Mouse (Mus musculus): ENCODE data around the gene Rest. TPM values are rescaled to one million over a fixed set of nuclear protein-coding genes. Genes with fewer than 3 reads are reported as not detected.

Rest gene
- polyA plus RNA-seq, 1 experiment from 2014 or later = 57.2 TPM

GRCm38 (mm10) chr5:77289686-77290085 lies 24.4 kb downstream of the Rest start:
- Histone ChIP-seq H3K9me3 (no peaks in the 10 kb centered on the region), H3K4me2 (replicated peaks) (no peak overlapping the region), H3K4me3 (no peak overlapping the region), H3K36me3 (peaks cover 89% of the 10 kb centered on the region), H3K27ac (no peak overlapping the region), H3K9ac (no peak overlapping the region), H3K4me1 (no peaks in the 10 kb centered on the region), H3K27me3 (no peaks in the 10 kb centered on the region)
- ATAC-seq (ENCODE audit: low FRiP score, low read depth) = no peak
- WGBS = 57% methylated on average over 8 of the region's 8 CpGs

GRCm38 (mm10) chr5:77290606-77291005 lies 25.3 kb downstream of the Rest start:
- Histone ChIP-seq H3K4me3 (no peak overlapping the region), H3K9ac (no peak overlapping the region), H3K36me3 (peaks cover 90% of the 10 kb centered on the region), H3K4me1 (no peaks in the 10 kb centered on the region), H3K9me3 (no peaks in the 10 kb centered on the region), H3K27me3 (no peaks in the 10 kb centered on the region), H3K4me2 (replicated peaks) (no peak overlapping the region), H3K27ac (no peak overlapping the region)
- no peak for ATAC-seq (ENCODE audit: low FRiP score, low read depth)
- 95% methylated on average over 2 of the region's 2 CpGs for WGBS

DNA sequence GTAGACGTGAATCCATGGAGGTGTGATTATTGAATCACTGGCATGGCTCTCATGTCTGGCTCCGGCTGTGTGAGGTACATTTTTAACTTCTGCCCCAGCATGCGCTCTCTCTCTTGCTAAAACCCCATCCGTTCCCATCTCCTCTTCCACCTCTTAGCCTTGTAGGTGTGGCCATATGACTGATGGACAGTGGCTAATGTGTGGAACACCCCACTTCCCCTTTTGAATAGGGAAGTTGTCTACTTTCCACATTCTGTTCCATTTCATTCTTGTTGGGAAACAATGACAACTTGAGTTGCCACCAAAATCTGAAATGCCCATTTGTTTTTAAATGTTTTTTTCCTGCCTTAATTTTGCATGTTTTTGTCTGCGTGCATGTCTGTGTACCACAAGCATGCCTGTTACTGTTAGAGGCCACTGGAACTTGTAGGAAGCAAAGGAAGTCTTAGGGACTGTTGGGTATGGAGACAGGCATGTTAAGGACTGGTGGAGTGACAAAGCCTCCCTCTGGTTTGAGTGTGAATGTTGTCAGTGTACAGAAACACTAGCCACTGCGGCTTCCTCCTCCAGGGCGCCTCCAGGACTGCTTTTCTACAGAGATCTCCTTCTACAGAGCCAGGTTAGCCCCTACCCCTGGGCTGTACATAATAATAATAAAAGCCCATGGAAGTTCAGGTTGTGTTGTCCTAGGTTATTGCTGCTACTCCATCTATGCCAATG lies 27.7 kb downstream of the Rest start:
- Histone ChIP-seq H3K4me1 (no peaks in the 10 kb centered on the region), H3K27me3 (no peaks in the 10 kb centered on the region), H3K4me3 (no peak overlapping the region), H3K27ac (no peak overlapping the region), H3K4me2 (replicated peaks) (no peak overlapping the region), H3K36me3 (peaks cover 91% of the 10 kb centered on the region), H3K9ac (no peak overlapping the region), H3K9me3 (no peaks in the 10 kb centered on the region)
- 90% methylated on average over 7 of the region's 7 CpGs for WGBS
- ATAC-seq (ENCODE audit: low FRiP score, low read depth) = no peak

DNA sequence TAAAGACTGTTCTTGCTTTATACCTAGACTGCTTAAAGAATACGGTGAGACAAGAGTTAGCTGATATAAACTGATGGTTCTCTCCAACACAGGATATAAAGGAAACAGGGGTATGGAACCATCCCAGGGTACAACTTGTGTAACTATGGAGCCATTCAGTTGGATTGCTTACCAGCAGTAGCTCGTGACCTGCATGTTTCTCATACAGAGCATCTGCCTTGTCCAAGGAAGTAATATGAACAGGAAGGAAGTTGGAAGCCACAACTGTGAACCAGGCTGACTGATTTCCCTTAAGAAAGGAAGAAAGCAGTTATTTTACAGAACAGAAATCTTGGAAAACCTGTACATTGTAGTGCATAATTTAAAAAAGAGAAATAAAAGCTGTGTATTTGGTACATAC lies 34.2 kb downstream of the Rest start:
- Histone ChIP-seq H3K9me3 (no peaks in the 10 kb centered on the region), H3K4me3 (no peak overlapping the region), H3K27me3 (no peaks in the 10 kb centered on the region), H3K9ac (no peak overlapping the region), H3K27ac (no peak overlapping the region), H3K36me3 (peaks cover 67% of the 10 kb centered on the region), H3K4me1 (0 out of 2 replicates have a peak, but pooled peaks cover 2% of the 10 kb centered on the region), H3K4me2 (replicated peaks) (no peak overlapping the region)
- 89% methylated on average over 2 of the region's 2 CpGs for WGBS
- no peak for ATAC-seq (ENCODE audit: low FRiP score, low read depth)

GRCm38 (mm10) chr5:77301296-77301903 lies 36.1 kb downstream of the Rest start:
- Histone ChIP-seq H3K4me3 (no peak overlapping the region), H3K36me3 (peaks cover 69% of the 10 kb centered on the region), H3K27ac (no peak overlapping the region; the same call in 1 of the 2 replicates), H3K9ac (no peak overlapping the region), H3K4me1 (0 out of 2 replicates have a peak, but pooled peaks cover 2% of the 10 kb centered on the region), H3K4me2 (replicated peaks) (no peak overlapping the region), H3K9me3 (no peaks in the 10 kb centered on the region), H3K27me3 (no peaks in the 10 kb centered on the region)
- peak; percentile 71; the same call in 1 of the 2 replicates for ATAC-seq (ENCODE audit: low FRiP score, low read depth)
- WGBS = 69% methylated on average over 6 of the region's 6 CpGs

DNA sequence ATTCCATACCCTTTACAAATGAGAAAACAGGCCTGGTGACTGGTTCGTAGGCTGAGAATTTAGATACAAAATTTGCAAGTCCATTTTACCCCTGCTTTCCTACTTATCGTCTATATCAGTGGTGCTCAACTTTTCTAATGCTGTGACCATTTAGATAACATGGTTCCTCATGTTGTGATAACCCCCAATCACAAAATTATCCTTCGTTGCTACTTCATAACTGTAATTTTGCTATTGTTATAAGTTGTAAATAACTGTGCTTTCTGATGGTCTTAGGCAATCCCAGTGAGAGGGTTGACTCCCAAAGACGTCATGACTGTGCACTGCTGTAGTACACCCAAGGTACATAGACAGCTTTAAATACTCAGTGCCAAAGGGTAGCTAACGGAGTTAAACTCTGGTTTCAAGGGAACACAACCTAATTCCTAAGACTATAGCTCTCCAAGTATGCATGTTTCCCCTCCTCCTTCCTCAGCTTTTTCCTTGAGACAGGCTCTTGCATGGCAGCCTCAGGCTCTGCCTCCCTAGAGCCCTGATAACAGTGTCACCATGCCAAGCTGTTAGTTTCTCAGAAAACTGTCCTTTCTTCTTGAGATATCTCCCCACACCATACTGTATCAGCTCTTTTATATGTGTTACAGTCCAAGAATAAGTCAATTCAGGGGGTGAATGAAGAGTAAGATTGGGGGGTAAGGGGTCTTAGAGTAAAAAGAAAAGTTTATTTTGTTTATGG lies 42.7 kb downstream of the Rest start:
- no peak for ATAC-seq (ENCODE audit: low FRiP score, low read depth)
- WGBS = 81% methylated on average over 5 of the region's 5 CpGs
- H3K9ac ChIP-seq = peak overlapping the region; percentile 88

GRCm38 (mm10) chr5:77309051-77309906 lies 44.0 kb downstream of the Rest start:
- H3K9ac ChIP-seq = peak overlapping the region; percentile 88
- no peaks in the 10 kb centered on the region for H3K27me3 ChIP-seq
- H3K4me1 ChIP-seq = peaks cover 26% of the 10 kb centered on the region
- peak overlapping the region; percentile 92; the same call in 1 of the 2 replicates for H3K27ac ChIP-seq
- peak overlapping the region; percentile 100 for H3K4me2 ChIP-seq (replicated peaks)
- under 1% methylated on average over 76 of the region's 76 CpGs for WGBS
- H3K9me3 ChIP-seq = no peaks in the 10 kb centered on the region
- peaks cover 41% of the 10 kb centered on the region for H3K36me3 ChIP-seq
- peak; percentile 30 for ATAC-seq (ENCODE audit: low FRiP score, low read depth)
- peak overlapping the region; percentile 93 for H3K4me3 ChIP-seq

More for the DNA sequence above, 42.7 kb downstream of the Rest start:
- peaks cover 34% of the 10 kb centered on the region for H3K36me3 ChIP-seq
- H3K27me3 ChIP-seq = no peaks in the 10 kb centered on the region
- peak overlapping the region; percentile 100 for H3K4me2 ChIP-seq (replicated peaks)
- H3K9me3 ChIP-seq = no peaks in the 10 kb centered on the region
- peaks cover 26% of the 10 kb centered on the region for H3K4me1 ChIP-seq
- peak overlapping the region; percentile 93 for H3K4me3 ChIP-seq
- H3K27ac ChIP-seq = no peak overlapping the region

DNA sequence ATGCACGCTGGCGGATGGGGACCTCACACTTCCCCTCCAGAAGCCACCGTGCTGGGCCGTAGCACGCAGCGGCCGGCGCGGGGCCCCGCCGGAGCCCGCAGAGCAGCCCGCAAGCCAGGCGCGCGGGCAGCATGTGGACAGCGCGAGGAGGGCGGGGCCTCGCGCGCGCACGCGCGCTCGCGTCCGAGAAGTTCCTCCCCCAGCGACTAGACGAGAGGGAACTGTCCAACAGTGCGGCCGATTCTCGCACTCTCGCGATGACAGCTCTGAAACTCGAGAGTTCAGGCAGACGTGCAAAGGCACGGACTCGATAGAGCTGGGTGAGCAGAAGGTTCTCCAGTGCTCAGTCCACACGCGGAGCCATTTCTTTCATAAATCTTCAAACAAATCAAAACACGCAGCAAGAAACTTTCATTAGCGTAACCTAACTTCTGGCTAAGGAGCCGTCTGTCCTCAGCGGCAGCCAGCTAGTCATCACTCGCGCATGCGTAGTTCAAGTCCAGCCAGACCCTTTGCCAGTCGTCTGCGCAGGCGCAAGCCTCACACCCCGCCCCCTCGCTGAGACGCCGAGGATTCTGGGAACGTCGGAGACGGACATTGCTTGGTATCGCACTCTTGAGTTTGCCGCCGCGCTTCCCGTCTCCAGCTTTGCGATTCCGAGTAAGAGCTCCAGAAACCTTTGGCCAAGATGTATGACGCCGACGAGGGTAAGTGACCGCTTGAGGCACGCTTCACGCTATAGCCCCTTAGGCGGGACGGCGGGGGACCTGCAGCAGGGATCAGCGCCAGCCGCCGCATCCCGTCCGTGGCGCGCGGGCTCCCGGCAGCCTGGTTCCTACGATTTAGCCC lies 44.9 kb downstream of the Rest start, which contains the start of the genes Noa1 and Polr2b:
Gene Noa1, minus strand, starts transcription at position 161 of the 849 bp plus-strand sequence.
Gene Polr2b, plus strand, starts transcription at position 224 of the 849 bp plus-strand sequence.
- no peaks in the 10 kb centered on the region for H3K27me3 ChIP-seq
- H3K4me1 ChIP-seq = peaks cover 26% of the 10 kb centered on the region
- H3K27ac ChIP-seq = peak within 1 kb of the TSS; percentile 92
- H3K4me2 ChIP-seq (replicated peaks) = peak within 1 kb of the TSS; percentile 100
- peak within 1 kb of the TSS; percentile 88 for H3K9ac ChIP-seq
- H3K4me3 ChIP-seq = peak within 1 kb of the TSS; percentile 93
- ATAC-seq (ENCODE audit: low FRiP score, low read depth) = peak; percentile 95
- no peaks in the 10 kb centered on the region for H3K9me3 ChIP-seq
- WGBS = under 1% methylated on average over 85 of the region's 85 CpGs
- H3K36me3 ChIP-seq = peaks cover 42% of the 10 kb centered on the region

DNA sequence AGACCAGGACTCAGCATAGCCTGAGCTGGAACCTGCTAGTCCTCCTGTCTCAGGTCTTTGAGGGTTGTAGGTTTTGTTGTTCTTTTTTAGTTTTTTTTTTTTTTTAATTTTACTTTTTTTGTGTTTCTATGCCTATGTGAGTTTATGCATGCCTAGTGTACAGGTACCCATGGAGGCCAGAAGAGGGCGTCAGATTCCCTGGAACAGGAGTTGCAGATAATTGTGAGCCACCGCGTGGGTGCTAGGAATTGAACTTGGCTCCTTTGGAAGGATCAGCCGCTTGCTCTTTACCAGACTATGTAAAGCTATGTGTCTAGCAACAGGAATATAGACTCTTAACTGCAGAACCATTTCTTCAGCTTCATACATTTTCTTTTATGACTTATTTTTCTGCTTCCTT lies 48.9 kb downstream of the Rest start:
- no peak overlapping the region for H3K9ac ChIP-seq
- no peaks in the 10 kb centered on the region for H3K27me3 ChIP-seq
- H3K4me2 ChIP-seq (replicated peaks) = no peak overlapping the region
- H3K4me1 ChIP-seq = peaks cover 10% of the 10 kb centered on the region
- H3K36me3 ChIP-seq = peaks cover 59% of the 10 kb centered on the region
- no peaks in the 10 kb centered on the region for H3K9me3 ChIP-seq
- 97% methylated on average over 4 of the region's 4 CpGs for WGBS
- H3K27ac ChIP-seq = no peak overlapping the region
- ATAC-seq (ENCODE audit: low FRiP score, low read depth) = no peak
- H3K4me3 ChIP-seq = no peak overlapping the region

- H3K9me3 ChIP-seq = no peaks in the 10 kb centered on the region
- no peak for ATAC-seq (ENCODE audit: low FRiP score, low read depth)
Observed at GRCm38 (mm10) chr5:77314986-77315385, 49.7 kb downstream of the Rest start.

GRCm38 (mm10) chr5:77324936-77325335 lies 59.6 kb downstream of the Rest start:
- 71% methylated on average over 1 of the region's 1 CpGs for WGBS
- no peak overlapping the region for H3K4me3 ChIP-seq
- no peak for ATAC-seq (ENCODE audit: low FRiP score, low read depth)
- H3K27ac ChIP-seq = no peak overlapping the region
- no peak overlapping the region for H3K4me2 ChIP-seq (replicated peaks)
- no peaks in the 10 kb centered on the region for H3K9me3 ChIP-seq
- H3K4me1 ChIP-seq = no peaks in the 10 kb centered on the region
- H3K27me3 ChIP-seq = no peaks in the 10 kb centered on the region
- no peak overlapping the region for H3K9ac ChIP-seq
- H3K36me3 ChIP-seq = peaks cover 93% of the 10 kb centered on the region

More at GRCm38 (mm10) chr5:77314986-77315385, 49.7 kb downstream of the Rest start:
- Histone ChIP-seq H3K36me3 (peaks cover 65% of the 10 kb centered on the region), H3K4me2 (replicated peaks) (no peak overlapping the region), H3K4me1 (peaks cover 10% of the 10 kb centered on the region), H3K9ac (no peak overlapping the region), H3K27ac (no peak overlapping the region), H3K27me3 (no peaks in the 10 kb centered on the region), H3K4me3 (no peak overlapping the region)
- WGBS = 89% methylated on average over 6 of the region's 6 CpGs
